ENCODE assay signal across 8 mouse cellular contexts in the genomic region with DNA sequence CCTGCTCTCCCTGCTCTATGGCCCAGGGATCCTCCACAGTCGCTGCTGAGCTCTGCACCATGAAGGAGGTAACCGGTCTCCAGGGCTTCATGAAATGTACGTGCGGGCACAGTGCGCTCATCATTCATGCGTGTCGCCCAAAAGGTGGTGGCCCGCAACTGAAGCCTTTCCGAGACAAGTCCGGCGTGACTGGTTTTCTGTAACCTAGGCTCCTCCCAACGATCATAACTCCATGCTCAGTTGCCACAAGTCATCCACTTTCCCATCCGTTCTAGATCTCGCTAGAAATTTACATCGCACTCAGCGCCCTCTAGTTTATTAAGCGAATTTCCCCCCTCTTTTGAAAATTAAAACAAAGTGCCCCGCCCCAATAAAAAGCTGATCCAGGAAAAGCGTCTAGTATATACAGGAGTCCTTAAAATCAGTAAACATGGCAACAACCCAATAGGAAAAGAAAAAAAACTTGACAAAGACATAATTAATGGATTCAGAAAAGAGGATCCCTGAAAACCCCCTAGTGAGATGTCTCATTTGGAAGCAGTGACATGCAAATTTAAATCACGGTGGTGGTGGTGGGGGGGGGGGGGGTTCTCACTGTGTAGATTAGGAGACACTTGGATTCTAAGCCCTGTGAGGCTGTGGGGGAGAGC. TPM values are rescaled to one million over a fixed set of nuclear protein-coding genes. Genes with fewer than 3 reads are reported as not detected.
A peak's percentile ranks its signal among the peaks of the same experiment; 100 is the strongest.
DNase-seq lines count a peak whose midpoint lies in the region; ATAC-seq and TF ChIP-seq lines count a peak whose summit lies in the region.

No protein-coding gene starts in this region.

- TF ChIP-seq RAD21 in CH12.LX (IDR thresholded peaks at IDR 0.05; ENCODE audit: low read depth, low read length), result no peak

- in situ Hi-C loops in CH12.LX (cut with MboI; ENCODE audit: low pct_ligation_motif_present, low pct_unique_long_range_greater_than_20kb, low sequenced_read_pairs), result loop anchor here (25.0 kb wide), 2 partner anchors 327 to 552 kb away; partner anchors contain the start of gene Tmem154

- no peak for TF ChIP-seq EP300 in heart, adult 2 months (IDR thresholded peaks at IDR 0.05; ENCODE audit: insufficient read depth, low read depth, low read length)
- 0 out of 2 replicates have a peak, but pooled peaks have one; percentile 8 for TF ChIP-seq EP300 in CH12.LX (IDR thresholded peaks at IDR 0.05; ENCODE audit: low read length)
- no peak for TF ChIP-seq EP300 in lung, postnatal 0 days (IDR thresholded peaks at IDR 0.05)

- H3K27ac ChIP-seq in heart, embryonic 11.5 days (ENCODE audit: low read depth, low read length), result no peak overlapping the region
- no peak overlapping the region for H3K27ac ChIP-seq in heart, adult 2 months
- peak overlapping the region; percentile 71 for H3K27ac ChIP-seq in CH12.LX (ENCODE audit: insufficient read depth, low read depth)
- H3K27ac ChIP-seq in hindbrain, embryonic 10.5 days, result no peak overlapping the region
- H3K27ac ChIP-seq in lung, postnatal 0 days (ENCODE audit: low read length), result no peak overlapping the region

- peak overlapping the region; percentile 54 for H3K4me2 ChIP-seq in heart, embryonic 11.5 days
- peak overlapping the region; percentile 87 for H3K4me2 ChIP-seq in CH12.LX (ENCODE audit: insufficient read depth, low read depth, poor library complexity, severe bottlenecking)
- H3K4me2 ChIP-seq in lung, postnatal 0 days (replicated peaks; ENCODE audit: low read depth, low read length), result peak overlapping the region; percentile 40

- 15% methylated on average over 20 of the region's 20 CpGs for WGBS in heart, embryonic 11.5 days (ENCODE audit: insufficient replicate concordance)
- WGBS in heart, adult 2 months, result 26% methylated on average over 20 of the region's 20 CpGs
- WGBS in hindbrain, embryonic 10.5 days, result 6% methylated on average over 20 of the region's 20 CpGs
- 12% methylated on average over 19 of the region's 20 CpGs for WGBS in lung, postnatal 0 days

- TF ChIP-seq CTCF in heart, adult 2 months (IDR thresholded peaks at IDR 0.05), result no peak
- TF ChIP-seq CTCF in CH12.LX (conservative IDR thresholded peaks at IDR 0.05 in 1 of 2, IDR thresholded peaks at IDR 0.05 in 1 of 2; ENCODE audit: low read depth in 2 of 2, low read length in 2 of 2), result peak in 1 of 2 experiments; percentile 29; a peak in 2 of 4 replicates
- no peak for TF ChIP-seq CTCF in lung, postnatal 0 days (IDR thresholded peaks at IDR 0.05)

- intact Hi-C loops in heart, adult 2 months (cut with DNase I), result no loop called here
- intact Hi-C loops in left cerebral cortex, postnatal 10 days (cut with DNase I), result no loop called here

- peaks cover 17% of the 10 kb centered on the region for H3K27me3 ChIP-seq in heart, embryonic 11.5 days (ENCODE audit: control insufficient read depth, insufficient read depth, low read length)
- H3K27me3 ChIP-seq in heart, adult 2 months (ENCODE audit: control insufficient read depth, insufficient read depth, low read length), result no peaks in the 10 kb centered on the region
- peaks cover 3% of the 10 kb centered on the region for H3K27me3 ChIP-seq in CH12.LX (replicated peaks)
- H3K27me3 ChIP-seq in hindbrain, embryonic 10.5 days (ENCODE audit: insufficient read depth, poor library complexity, severe bottlenecking), result peaks cover 46% of the 10 kb centered on the region
- no peaks in the 10 kb centered on the region for H3K27me3 ChIP-seq in lung, postnatal 0 days (replicated peaks; ENCODE audit: insufficient read depth, low read length)

- H3K9ac ChIP-seq in heart, embryonic 11.5 days (ENCODE audit: low read depth, low read length), result no peak overlapping the region
- H3K9ac ChIP-seq in heart, adult 2 months (ENCODE audit: low read depth, low read length), result no peak overlapping the region
- peak overlapping the region; percentile 54 for H3K9ac ChIP-seq in CH12.LX (ENCODE audit: insufficient read depth, low read depth)
- no peak overlapping the region for H3K9ac ChIP-seq in lung, postnatal 0 days (replicated peaks; ENCODE audit: low read depth)

- H3K36me3 ChIP-seq in heart, embryonic 11.5 days (ENCODE audit: control insufficient read depth, insufficient read depth, low read length), result no peaks in the 10 kb centered on the region
- H3K36me3 ChIP-seq in heart, adult 2 months (ENCODE audit: control insufficient read depth, insufficient read depth, low read length), result no peaks in the 10 kb centered on the region
- no peaks in the 10 kb centered on the region for H3K36me3 ChIP-seq in CH12.LX (replicated peaks in 1 of 2; ENCODE audit: control insufficient read depth in 1 of 2, insufficient read depth in 1 of 2, low read length in 1 of 2)
- no peaks in the 10 kb centered on the region for H3K36me3 ChIP-seq in hindbrain, embryonic 10.5 days
- H3K36me3 ChIP-seq in lung, postnatal 0 days (ENCODE audit: insufficient read depth, low read length), result no peaks in the 10 kb centered on the region

- dilution Hi-C loops in CH12.LX (cut with MboI; ENCODE audit: extremely low pct_ligation_motif_present, extremely low pct_unique_long_range_greater_than_20kb, low sequenced_read_pairs), result no loop called here

- H3K4me1 ChIP-seq in heart, embryonic 11.5 days (ENCODE audit: control insufficient read depth, insufficient read depth, low read length), result no peaks in the 10 kb centered on the region
- peaks cover 4% of the 10 kb centered on the region for H3K4me1 ChIP-seq in heart, adult 2 months (ENCODE audit: control insufficient read depth, insufficient read depth, low read length)
- H3K4me1 ChIP-seq in CH12.LX (ENCODE audit: control insufficient read depth in 1 of 2, insufficient read depth in 2 of 2), result peaks cover 11 to 41% of the 10 kb centered on the region in 2 experiments
- H3K4me1 ChIP-seq in hindbrain, embryonic 10.5 days (replicated peaks), result peaks cover 28% of the 10 kb centered on the region
- no peaks in the 10 kb centered on the region for H3K4me1 ChIP-seq in lung, postnatal 0 days (ENCODE audit: insufficient read depth, low read depth, low read length)

- no peak for DNase-seq in heart, adult 2 months
- DNase-seq in CH12.LX (ENCODE audit: extremely low read depth), result peak; percentile 69
- peak; percentile 27 for DNase-seq in hindbrain, embryonic 10.5 days (ENCODE audit: low spot score)
- peak; percentile 43 for DNase-seq in lung, postnatal 0 days (ENCODE audit: low spot score)
- DNase-seq in left cerebral cortex, postnatal 10 days (ENCODE audit: extremely low spot score in 1 of 2, low spot score in 2 of 2), result no peak
- DNase-seq in retina, embryonic 14.5 days (ENCODE audit: low spot score), result no peak
- no peak for DNase-seq in embryo, embryonic 9.5 days (ENCODE audit: extremely low spot score)

- H3K4me3 ChIP-seq in heart, embryonic 11.5 days (ENCODE audit: low read depth, low read length), result peak overlapping the region; percentile 12; the same call in 1 of the 2 replicates
- H3K4me3 ChIP-seq in heart, adult 2 months, result no peak overlapping the region; the same call in 1 of the 2 replicates
- H3K4me3 ChIP-seq in CH12.LX (replicated peaks in 1 of 3; ENCODE audit: low read depth in 2 of 3, low read length in 2 of 3, poor library complexity in 1 of 3), result peak overlapping the region; percentile 23 to 57 (median 51)
- peak overlapping the region; percentile 36 for H3K4me3 ChIP-seq in hindbrain, embryonic 10.5 days
- H3K4me3 ChIP-seq in lung, postnatal 0 days (ENCODE audit: low read depth, low read length), result no peak overlapping the region

- no peak for ATAC-seq in heart, embryonic 11.5 days (replicated peaks; ENCODE audit: insufficient number of reproducible peaks, low FRiP score, low TSS enrichment)
- ATAC-seq in lung, postnatal 0 days, result no peak

- no peaks in the 10 kb centered on the region for H3K79me2 ChIP-seq in heart, adult 2 months (replicated peaks; ENCODE audit: control insufficient read depth, insufficient read depth, low read length)
- no peaks in the 10 kb centered on the region for H3K79me2 ChIP-seq in CH12.LX (replicated peaks; ENCODE audit: control insufficient read depth, extremely low read depth, insufficient read depth, poor library complexity, severe bottlenecking)

- no peak for TF ChIP-seq POLR2A in heart, adult 2 months (IDR thresholded peaks at IDR 0.05; ENCODE audit: insufficient read depth, low read depth, low read length)
- TF ChIP-seq POLR2A in CH12.LX (IDR thresholded peaks at IDR 0.05; ENCODE audit: low read depth, low read length), result no peak

- H3K9me3 ChIP-seq in heart, embryonic 11.5 days (replicated peaks; ENCODE audit: control insufficient read depth, low read length), result no peaks in the 10 kb centered on the region
- H3K9me3 ChIP-seq in CH12.LX (replicated peaks; ENCODE audit: low read length), result no peaks in the 10 kb centered on the region
- no peaks in the 10 kb centered on the region for H3K9me3 ChIP-seq in hindbrain, embryonic 10.5 days
- no peaks in the 10 kb centered on the region for H3K9me3 ChIP-seq in lung, postnatal 0 days (ENCODE audit: low read length)

TF ChIP-seq in CH12.LX, 34 proteins besides CTCF, POLR2A, EP300 and RAD21 (continues in another document):
- TF ChIP-seq ZKSCAN1 (IDR thresholded peaks at IDR 0.05; ENCODE audit: borderline replicate concordance, low read depth, low read length) (no peak), CHD2 (IDR thresholded peaks at IDR 0.05; ENCODE audit: low read length) (no peak), ZMIZ1 (IDR thresholded peaks at IDR 0.05; ENCODE audit: low read depth, low read length) (no peak), MXI1 (IDR thresholded peaks at IDR 0.05; ENCODE audit: low read depth, low read length) (peak; percentile 52; the same call in 1 of the 2 replicates), ZNF384 (IDR thresholded peaks at IDR 0.05; ENCODE audit: low read depth, low read length) (peak; percentile 82), MAZ (IDR thresholded peaks at IDR 0.05; ENCODE audit: low read depth, low read length) (peak; percentile 72; the same call in 1 of the 2 replicates), RCOR1 (conservative IDR thresholded peaks at IDR 0.05; ENCODE audit: low read depth, low read length) (no peak), MAX (IDR thresholded peaks at IDR 0.05; ENCODE audit: low read length) (peak; percentile 40; the same call in 1 of the 2 replicates), TCF12 (IDR thresholded peaks at IDR 0.05; ENCODE audit: low read depth, low read length) (no peak), SMC3 (IDR thresholded peaks at IDR 0.05; ENCODE audit: low read depth, low read length) (no peak), HCFC1 (IDR thresholded peaks at IDR 0.05; ENCODE audit: low read depth, low read length) (0 out of 2 replicates have a peak, but pooled peaks have one; percentile 21)

RNA-seq across cellular contexts. Expression of gene Trim2, which starts 28.2 kb away (rescaled TPM):
- 8.9 TPM in 2 replicates for polyA plus RNA-seq in heart, embryonic 11.5 days (2014; fragmentation: Nextera tagmentation; extraction: Ambion mirVana)
- 1 to 10 TPM; 4.7 to 5.2 TPM for total RNA-seq in heart, adult 2 months (2021)
- polyA plus RNA-seq in heart, adult 2 months (2012; rRNA removed), result 5.7 and 5.8 TPM in 2 replicates
- total RNA-seq in CH12.LX (2012; rRNA removed) (2.1 and 2.4 TPM in 2 replicates), CH12.LX (2014; rRNA removed) (2.1 and 2.5 TPM in 2 replicates)
- polyA plus RNA-seq in CH12.LX (2012; ENCODE audit: insufficient read length, low read depth), result 3.3 and 3.6 TPM in 2 replicates
- polyA plus RNA-seq in hindbrain, embryonic 10.5 days (2016; fragmentation: Nextera tagmentation; extraction: Ambion mirVana), result 65.9 and 87.0 TPM in 2 replicates
- 18.7 and 20.0 TPM in 2 replicates for polyA plus RNA-seq in lung, postnatal 0 days (2015; fragmentation: Nextera tagmentation; extraction: Ambion mirVana)
- total RNA-seq in left cerebral cortex, postnatal 10 days (2021), result 100 to 1,000 TPM; 186 to 212 TPM

Comparison
In these comparisons a context has a peak if more than half of its experiments do, and no peak if none do; other contexts are left out.
1. H3K4me3 ChIP-seq: peak in heart, embryonic 11.5 days (single experiment), CH12.LX (3 of 3) and hindbrain, embryonic 10.5 days (single experiment); none in heart, adult 2 months (single experiment) and lung, postnatal 0 days (single experiment).
2. DNase-seq: peak in CH12.LX (single experiment), hindbrain, embryonic 10.5 days (single experiment) and lung, postnatal 0 days (single experiment); none in heart, adult 2 months (0 of 2), left cerebral cortex, postnatal 10 days (0 of 2), retina, embryonic 14.5 days (single experiment) and embryo, embryonic 9.5 days (single experiment).
3. Peak in every context shown above with its lines, with median percentiles within 50 percentile points of each other: H3K4me2 ChIP-seq.